Mouse (Mus musculus) E14TG2a.4 (cell line): Measurements from ENCODE around the gene Krt90.

Experiments
- H3K27me3 ChIP-seq: 2 replicates; pipeline ENCODE4 v1.6.1; 2014; ENCODE audit warnings: low read length, control low read depth; ENCODE audit not compliant: insufficient read depth
- H3K36me3 ChIP-seq: 2 replicates; pipeline ENCODE4 v1.6.1; 2014; ENCODE audit warnings: low read length, control low read depth; ENCODE audit not compliant: insufficient read depth
- H3K4me1 ChIP-seq: replicated peaks from 2 replicates; pipeline ENCODE4 v1.6.1; 2014; ENCODE audit warnings: low read depth, low read length, control low read depth
- H3K4me3 ChIP-seq: replicated peaks from 2 replicates; pipeline ENCODE4 v1.5.1; 2014; ENCODE audit warnings: mild to moderate bottlenecking, low read length
- H3K9me3 ChIP-seq: 2 replicates; pipeline ENCODE4 v1.6.1; 2014; ENCODE audit warnings: low read length, control low read depth
- CTCF ChIP-seq: conservative IDR thresholded peaks from 2 replicates; pipeline ENCODE4 v1.5.1; 2014; ENCODE audit warnings: low read length
- NANOG ChIP-seq: IDR thresholded peaks from 2 replicates; pipeline ENCODE4 v1.6.1; 2014; ENCODE audit warnings: borderline replicate concordance, low read length, mixed read lengths
- POU5F1 ChIP-seq: IDR thresholded peaks from 2 replicates; pipeline ENCODE4 v1.6.1; 2014; ENCODE audit warnings: low read length, borderline replicate concordance

Krt90 gene

GRCm38 (mm10) chr15:101562850-101563249, at the start of gene Krt90:
Gene Krt90 (minus strand): TSS chr15:101562950.
- Histone ChIP-seq H3K4me1 (peaks cover 8% of the 10 kb centered on the region), H3K27me3 (peaks cover 56% of the 10 kb centered on the region), H3K4me3 (no peak within 1 kb of the TSS), H3K9me3 (peaks cover 8% of the 10 kb centered on the region; the same call in 1 of the 2 replicates), H3K36me3 (no peaks in the 10 kb centered on the region)
- TF ChIP-seq POU5F1 (no peak), CTCF (no peak), NANOG (no peak)

GRCm38 (mm10) chr15:101599123-101599522, 36.4 kb upstream of the Krt90 start:
- Histone ChIP-seq H3K27me3 (no peaks in the 10 kb centered on the region), H3K4me3 (no peak overlapping the region), H3K4me1 (no peaks in the 10 kb centered on the region), H3K9me3 (peaks cover 5% of the 10 kb centered on the region), H3K36me3 (no peaks in the 10 kb centered on the region)
- TF ChIP-seq POU5F1 (no peak), CTCF (no peak)

GRCm38 (mm10) chr15:101588216-101588615, 25.5 kb upstream of the Krt90 start:
- Histone ChIP-seq H3K4me1 (no peaks in the 10 kb centered on the region), H3K27me3 (peaks cover 9% of the 10 kb centered on the region), H3K4me3 (no peak overlapping the region), H3K9me3 (peaks cover 5% of the 10 kb centered on the region), H3K36me3 (no peaks in the 10 kb centered on the region)
- TF ChIP-seq NANOG (no peak), CTCF (peak; percentile 44), POU5F1 (no peak)

- Histone ChIP-seq H3K27me3 (peaks cover 9% of the 10 kb centered on the region), H3K9me3 (peaks cover 5% of the 10 kb centered on the region), H3K36me3 (no peaks in the 10 kb centered on the region), H3K4me3 (no peak overlapping the region), H3K4me1 (no peaks in the 10 kb centered on the region)
- TF ChIP-seq NANOG (no peak), POU5F1 (no peak), CTCF (no peak)
Observed at GRCm38 (mm10) chr15:101584456-101584855, 21.7 kb upstream of the Krt90 start.

- TF ChIP-seq NANOG (no peak), CTCF (no peak), POU5F1 (no peak)
- Histone ChIP-seq H3K27me3 (peaks cover 9% of the 10 kb centered on the region), H3K4me1 (no peaks in the 10 kb centered on the region), H3K9me3 (no peaks in the 10 kb centered on the region), H3K4me3 (no peak overlapping the region), H3K36me3 (no peaks in the 10 kb centered on the region)
Observed at GRCm38 (mm10) chr15:101583211-101583965, 20.6 kb upstream of the Krt90 start.

DNA sequence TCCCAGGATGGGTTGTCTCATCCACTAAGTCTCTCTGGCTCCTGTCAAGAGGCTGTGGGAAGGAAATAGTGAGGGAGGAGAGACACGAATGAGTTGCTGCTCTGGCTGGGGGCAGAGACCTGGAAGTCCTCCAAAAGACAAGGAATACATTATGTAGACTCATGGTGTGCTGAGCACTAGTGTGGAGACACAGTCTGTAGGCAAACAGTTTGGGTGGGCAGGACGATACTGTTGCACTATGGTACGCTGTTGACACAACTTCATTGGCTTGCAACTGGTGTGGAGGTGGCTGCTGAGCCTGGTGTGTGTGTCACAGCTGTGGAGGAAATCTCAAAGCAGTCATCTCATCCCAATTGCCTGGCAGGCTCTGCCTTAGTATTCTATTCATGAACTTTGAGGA, 19.0 kb upstream of the Krt90 start:
- H3K9me3 ChIP-seq, result no peaks in the 10 kb centered on the region
- TF ChIP-seq POU5F1 (no peak), CTCF (no peak), NANOG (no peak)
- no peaks in the 10 kb centered on the region for H3K27me3 ChIP-seq
- no peak overlapping the region for H3K4me3 ChIP-seq
- H3K4me1 ChIP-seq, result no peaks in the 10 kb centered on the region
- no peaks in the 10 kb centered on the region for H3K36me3 ChIP-seq

- no peaks in the 10 kb centered on the region for H3K36me3 ChIP-seq
- TF ChIP-seq NANOG (no peak), POU5F1 (no peak)
- H3K27me3 ChIP-seq, result peaks cover 21% of the 10 kb centered on the region
- no peaks in the 10 kb centered on the region; the same call in 1 of the 2 replicates for H3K4me1 ChIP-seq
- H3K4me3 ChIP-seq, result no peak overlapping the region
- H3K9me3 ChIP-seq, result peaks cover 8% of the 10 kb centered on the region; the same call in 1 of the 2 replicates
Observed at GRCm38 (mm10) chr15:101575506-101575905, 12.8 kb upstream of the Krt90 start.

DNA sequence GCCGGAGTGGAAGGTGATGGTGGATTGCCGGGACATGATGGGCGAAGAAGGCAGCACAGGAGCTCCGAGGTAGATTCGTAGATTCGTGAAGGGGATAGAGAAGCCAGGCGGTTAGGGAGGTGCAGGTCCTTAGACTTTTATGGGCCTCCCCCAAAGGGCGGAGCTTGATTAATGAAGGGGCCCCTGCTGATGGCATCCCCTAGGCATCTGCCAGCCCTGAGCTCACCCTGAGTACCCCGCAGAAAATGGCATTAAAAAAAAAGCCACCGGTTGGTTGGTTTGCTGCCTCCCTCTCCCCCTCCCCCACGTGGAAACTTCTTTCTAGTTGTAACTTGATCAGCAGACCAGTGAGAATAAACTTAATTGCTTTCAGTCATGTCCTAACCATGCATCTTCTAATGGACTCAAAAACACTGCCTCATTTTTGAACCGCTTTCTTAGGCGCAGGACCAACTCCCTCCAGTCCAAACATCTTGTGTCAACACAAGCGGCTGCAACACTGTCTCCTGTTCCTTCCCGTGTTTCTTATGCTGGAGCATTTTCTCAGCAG, 11.1 kb upstream of the Krt90 start, which contains the start of gene Krt75:
Gene Krt75, minus strand, starts transcription at position 109 of the 550 bp plus-strand sequence.
- Histone ChIP-seq H3K9me3 (peaks cover 8% of the 10 kb centered on the region; the same call in 1 of the 2 replicates), H3K27me3 (peaks cover 33% of the 10 kb centered on the region), H3K4me3 (peak within 1 kb of the TSS; percentile 57), H3K4me1 (no peaks in the 10 kb centered on the region; the same call in 1 of the 2 replicates), H3K36me3 (no peaks in the 10 kb centered on the region)
- TF ChIP-seq CTCF (no peak), NANOG (no peak), POU5F1 (no peak)

DNA sequence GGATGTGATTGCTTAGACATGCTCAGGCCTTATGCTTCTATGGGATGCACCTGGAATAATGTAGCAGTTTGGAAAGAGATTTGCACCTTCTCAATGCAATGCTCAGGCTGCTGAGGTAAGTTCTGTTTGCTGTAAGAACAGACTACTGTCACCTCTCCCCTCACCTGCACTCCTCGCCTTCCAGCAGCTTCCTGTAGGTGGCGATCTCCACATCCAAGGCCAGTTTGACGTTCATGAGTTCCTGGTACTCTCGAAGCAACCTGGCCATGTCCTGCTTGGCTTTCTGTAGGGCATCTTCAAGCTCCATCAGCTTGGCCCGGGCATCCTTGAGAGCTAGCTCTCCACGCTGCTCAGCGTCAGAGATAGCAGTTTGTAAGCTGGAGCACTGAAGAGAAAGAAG, 5.0 kb upstream of the Krt90 start:
- Histone ChIP-seq H3K4me1 (no peaks in the 10 kb centered on the region), H3K36me3 (no peaks in the 10 kb centered on the region), H3K27me3 (peaks cover 50% of the 10 kb centered on the region), H3K9me3 (peaks cover 16% of the 10 kb centered on the region; the same call in 1 of the 2 replicates), H3K4me3 (no peak overlapping the region)
- peak; percentile 44 for TF ChIP-seq CTCF
- TF ChIP-seq NANOG, result no peak
- TF ChIP-seq POU5F1, result no peak
